16 mouse cellular contexts compared by ENCODE assay signal in the genomic region with DNA sequence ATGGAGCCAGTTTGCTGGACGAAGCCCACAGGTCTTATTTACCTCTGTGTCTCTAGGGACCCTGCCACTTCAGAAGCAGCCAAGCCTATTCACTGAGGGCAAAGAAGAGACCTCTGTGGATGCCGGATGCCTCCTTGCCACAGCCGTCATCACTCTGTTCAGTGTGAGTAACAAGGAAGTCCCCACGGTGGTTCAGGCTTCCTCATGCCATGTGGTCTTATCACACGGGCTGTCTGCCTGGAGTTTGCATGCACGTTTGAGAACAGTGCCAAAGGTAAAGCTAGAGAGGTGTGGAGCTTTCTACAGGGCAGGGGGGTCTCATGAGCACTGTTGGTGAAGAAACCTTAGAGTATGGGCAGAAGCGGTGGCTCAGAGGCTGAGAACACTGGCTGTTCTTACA. TPM values are rescaled to one million over a fixed set of nuclear protein-coding genes. Genes with fewer than 3 reads are reported as not detected.
"Had no signal": no experiment of that assay in that cellular context is flagged by ENCODE, and none has a peak within 500 bp of the region (broad histone marks: within the 10 kb centered on the region; RNA-seq: fewer than 3 reads in every experiment).

No protein-coding gene starts in this region.

- H3K4me1 ChIP-seq: neural tube, embryonic 12.5 days; neural tube, embryonic 13.5 days; neural tube, embryonic 15.5 days; stomach, embryonic 15.5 days had no signal

- H3K4me3 ChIP-seq: neural tube, embryonic 12.5 days; neural tube, embryonic 13.5 days; neural tube, embryonic 15.5 days; stomach, embryonic 15.5 days had no signal

- H3K4me2 ChIP-seq: neural tube, embryonic 12.5 days; neural tube, embryonic 13.5 days; neural tube, embryonic 15.5 days; stomach, embryonic 15.5 days had no signal

- H3K27ac ChIP-seq: neural tube, embryonic 12.5 days; neural tube, embryonic 13.5 days; neural tube, embryonic 15.5 days; stomach, embryonic 15.5 days had no signal

- H3K27me3 ChIP-seq: neural tube, embryonic 12.5 days; neural tube, embryonic 13.5 days; neural tube, embryonic 15.5 days; stomach, embryonic 15.5 days had no signal

- H3K9me3 ChIP-seq: neural tube, embryonic 12.5 days; neural tube, embryonic 13.5 days; neural tube, embryonic 15.5 days; stomach, embryonic 15.5 days had no signal

- DNase-seq: retina, postnatal 1 day; right cerebral cortex, adult 18-20 months; right cerebral cortex, postnatal 14 days; right cerebral cortex, postnatal 25 days; right cerebral cortex, postnatal 4 days; spleen, adult 18-20 months; thymus, adult 18-20 months; thymus, postnatal 14 days; thymus, postnatal 25 days; thymus, postnatal 36 days; thymus, postnatal 4 days had no signal

- H3K9ac ChIP-seq: neural tube, embryonic 12.5 days; neural tube, embryonic 13.5 days; neural tube, embryonic 15.5 days; stomach, embryonic 15.5 days had no signal

RNA-seq across cellular contexts. Expression of a gene that starts 29.1 kb away (rescaled TPM):
- polyA plus RNA-seq: stomach, embryonic 14.5 days had no signal
